In the genomic region with DNA sequence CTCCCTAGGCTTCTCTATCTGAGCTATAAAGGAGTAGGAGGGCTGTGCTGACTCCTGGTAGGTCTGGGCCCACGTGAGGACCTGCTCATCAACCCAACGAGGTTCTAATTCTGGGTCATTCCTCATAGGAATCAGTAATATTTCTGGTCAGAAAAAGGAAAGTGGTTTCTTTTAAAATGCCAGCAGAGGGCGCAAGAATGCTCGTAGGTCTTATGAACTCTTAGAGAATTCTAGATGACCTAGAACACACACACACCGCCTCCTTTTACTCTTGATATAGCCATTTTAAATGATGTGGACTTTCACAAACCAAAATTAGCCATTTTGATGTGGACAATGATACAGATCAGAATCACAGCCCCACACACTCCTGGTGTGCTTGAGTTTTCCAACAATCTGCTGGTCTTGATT, we compare ENCODE assay signal across 8 mouse cellular contexts. TPM values are rescaled to one million over a fixed set of nuclear protein-coding genes. Genes with fewer than 3 reads are reported as not detected.
DNase-seq lines count a peak whose midpoint lies in the region; ATAC-seq and TF ChIP-seq lines count a peak whose summit lies in the region.

No protein-coding gene starts in this region.

- peak overlapping the region; percentile 42; the same call in 1 of the 2 replicates for H3K27ac ChIP-seq in left cerebral cortex, adult 2 months
- H3K27ac ChIP-seq in embryonic facial prominence, embryonic 13.5 days, result no peak overlapping the region
- H3K27ac ChIP-seq in hindbrain, embryonic 14.5 days, result no peak overlapping the region
- no peak overlapping the region for H3K27ac ChIP-seq in lung, embryonic 14.5 days (ENCODE audit: low read depth)

- H3K4me1 ChIP-seq in embryonic facial prominence, embryonic 13.5 days, result peaks cover 27% of the 10 kb centered on the region
- H3K4me1 ChIP-seq in hindbrain, embryonic 14.5 days (replicated peaks; ENCODE audit: control insufficient read depth, insufficient read depth, low read length), result peaks cover 22% of the 10 kb centered on the region
- H3K4me1 ChIP-seq in lung, embryonic 14.5 days (ENCODE audit: insufficient read depth), result peaks cover 16% of the 10 kb centered on the region; the same call in 1 of the 2 replicates

- no peak overlapping the region for H3K9ac ChIP-seq in embryonic facial prominence, embryonic 13.5 days
- H3K9ac ChIP-seq in hindbrain, embryonic 14.5 days, result no peak overlapping the region
- H3K9ac ChIP-seq in lung, embryonic 14.5 days, result no peak overlapping the region

- peak; percentile 65 for TF ChIP-seq CTCF in left cerebral cortex, adult 2 months (IDR thresholded peaks at IDR 0.05)
- TF ChIP-seq CTCF in lung, embryonic 14.5 days (IDR thresholded peaks at IDR 0.05; ENCODE audit: low read depth), result peak; percentile 65

- peak overlapping the region; percentile 75 for H3K4me2 ChIP-seq in embryonic facial prominence, embryonic 13.5 days
- H3K4me2 ChIP-seq in hindbrain, embryonic 14.5 days (replicated peaks), result peak overlapping the region; percentile 68
- H3K4me2 ChIP-seq in lung, embryonic 14.5 days, result peak overlapping the region; percentile 92

- peak overlapping the region; percentile 26 for H3K4me3 ChIP-seq in left cerebral cortex, adult 2 months
- H3K4me3 ChIP-seq in embryonic facial prominence, embryonic 13.5 days, result no peak overlapping the region
- no peak overlapping the region for H3K4me3 ChIP-seq in hindbrain, embryonic 14.5 days (replicated peaks; ENCODE audit: low read length)
- H3K4me3 ChIP-seq in lung, embryonic 14.5 days (ENCODE audit: low read depth, low read length), result no peak overlapping the region

- no peak for ATAC-seq in embryonic facial prominence, embryonic 13.5 days (ENCODE audit: insufficient number of reproducible peaks, insufficient read depth, low FRiP score, low TSS enrichment, low read depth)
- no peak for ATAC-seq in hindbrain, embryonic 14.5 days (ENCODE audit: low FRiP score)
- ATAC-seq in lung, embryonic 14.5 days (ENCODE audit: insufficient read depth), result no peak
- no peak for ATAC-seq in frontal cortex, adult (ENCODE audit: low TSS enrichment)

- H3K36me3 ChIP-seq in embryonic facial prominence, embryonic 13.5 days, result no peaks in the 10 kb centered on the region
- no peaks in the 10 kb centered on the region for H3K36me3 ChIP-seq in hindbrain, embryonic 14.5 days (replicated peaks; ENCODE audit: control insufficient read depth, insufficient read depth)
- H3K36me3 ChIP-seq in lung, embryonic 14.5 days (ENCODE audit: insufficient read depth), result no peaks in the 10 kb centered on the region
- no peaks in the 10 kb centered on the region for H3K36me3 ChIP-seq in splenic B cell, adult 2 months (ENCODE audit: control insufficient read depth, insufficient read depth, low read length, poor library complexity, severe bottlenecking)

- no peak for DNase-seq in left cerebral cortex, adult 2 months (ENCODE audit: extremely low spot score in 1 of 2, low spot score in 2 of 2)
- no peak for DNase-seq in left cerebral cortex, postnatal 36 days (ENCODE audit: low spot score in 2 of 2)
- DNase-seq in R1 (ENCODE audit: low read depth, low spot score), result peak; percentile 77
- peak; percentile 84 for DNase-seq in hindbrain, embryonic 14.5 days (ENCODE audit: low spot score)
- DNase-seq in lung, embryonic 14.5 days, result peak; percentile 95
- DNase-seq in splenic B cell, adult 2 months (ENCODE audit: low read depth, low spot score), result peak; percentile 86

- no peaks in the 10 kb centered on the region for H3K9me3 ChIP-seq in embryonic facial prominence, embryonic 13.5 days
- no peaks in the 10 kb centered on the region for H3K9me3 ChIP-seq in hindbrain, embryonic 14.5 days (ENCODE audit: control insufficient read depth, low read length)
- H3K9me3 ChIP-seq in lung, embryonic 14.5 days (ENCODE audit: low read depth, low read length), result no peaks in the 10 kb centered on the region

- intact Hi-C loops in left cerebral cortex, adult 2 months (cut with DNase I), result loop anchor here (2.0 to 5.0 kb wide), 3 partner anchors 117 to 302 kb away; a partner anchor contains a TSS
- intact Hi-C loops in left cerebral cortex, postnatal 36 days (cut with DNase I), result loop anchor here (5.0 kb wide), 1 partner anchor 162 kb away; a partner anchor contains a TSS

- under 1% methylated on average over 5 of the region's 5 CpGs for whole genome bisulfite sequencing in embryonic facial prominence, embryonic 13.5 days
- 2% methylated on average over 5 of the region's 5 CpGs for WGBS in hindbrain, embryonic 14.5 days
- 5% methylated on average over 5 of the region's 5 CpGs for WGBS in lung, embryonic 14.5 days

- no peaks in the 10 kb centered on the region for H3K27me3 ChIP-seq in embryonic facial prominence, embryonic 13.5 days
- no peaks in the 10 kb centered on the region for H3K27me3 ChIP-seq in hindbrain, embryonic 14.5 days (ENCODE audit: control insufficient read depth, insufficient read depth, low read length)
- H3K27me3 ChIP-seq in lung, embryonic 14.5 days (ENCODE audit: insufficient read depth, low read length), result no peaks in the 10 kb centered on the region
- H3K27me3 ChIP-seq in splenic B cell, adult 2 months (ENCODE audit: control insufficient read depth, insufficient read depth, low read length, poor library complexity, severe bottlenecking), result no peaks in the 10 kb centered on the region

RNA-seq across cellular contexts. Expression of a gene that starts 42.7 kb away (rescaled TPM):
- total RNA-seq in left cerebral cortex, adult 2 months (2021), result 1 to 10 TPM; 3.3 to 3.8 TPM
- total RNA-seq in left cerebral cortex, postnatal 36 days (2021), result 1 to 10 TPM; 2.5 to 2.8 TPM
- polyA plus RNA-seq in embryonic facial prominence, embryonic 13.5 days (2015; fragmentation: Nextera tagmentation; extraction: Ambion mirVana), result 0.22 TPM in 1 of 2 replicates, not detected in the other
- polyA plus RNA-seq in hindbrain, embryonic 14.5 days (2014; fragmentation: Nextera tagmentation; extraction: Ambion mirVana), result 4.2 and 5.4 TPM in 2 replicates
- polyA plus RNA-seq in lung, embryonic 14.5 days (2014; fragmentation: Nextera tagmentation; extraction: Ambion mirVana), result 0.20 TPM in 2 replicates

RNA-seq across cellular contexts. Expression of a gene that starts 47.7 kb away (rescaled TPM):
- total RNA-seq in left cerebral cortex, adult 2 months (2021), result 100 to 1,000 TPM; 580 to 609 TPM
- total RNA-seq in left cerebral cortex, postnatal 36 days (2021), result 100 to 1,000 TPM; 590 to 647 TPM
- 211 and 213 TPM in 2 replicates for polyA plus RNA-seq in embryonic facial prominence, embryonic 13.5 days (2015; fragmentation: Nextera tagmentation; extraction: Ambion mirVana)
- 323 and 381 TPM in 2 replicates for polyA plus RNA-seq in hindbrain, embryonic 14.5 days (2014; fragmentation: Nextera tagmentation; extraction: Ambion mirVana)
- 248 and 257 TPM in 2 replicates for polyA plus RNA-seq in lung, embryonic 14.5 days (2014; fragmentation: Nextera tagmentation; extraction: Ambion mirVana)

RNA-seq across cellular contexts. Expression of a gene that starts 53.5 kb away (rescaled TPM):
- under 1 TPM in 1 of 2 experiments, not detected in 1; 0.09 TPM for total RNA-seq in left cerebral cortex, adult 2 months (2021)
- under 1 TPM; 0.30 to 0.34 TPM for total RNA-seq in left cerebral cortex, postnatal 36 days (2021)
- polyA plus RNA-seq in embryonic facial prominence, embryonic 13.5 days (2015; fragmentation: Nextera tagmentation; extraction: Ambion mirVana), result not detected in 2 replicates
- 0.43 and 0.51 TPM in 2 replicates for polyA plus RNA-seq in hindbrain, embryonic 14.5 days (2014; fragmentation: Nextera tagmentation; extraction: Ambion mirVana)
- polyA plus RNA-seq in lung, embryonic 14.5 days (2014; fragmentation: Nextera tagmentation; extraction: Ambion mirVana), result not detected in 2 replicates

Comparison
In these comparisons a context has a peak if more than half of its experiments do, and no peak if none do; other contexts are left out.
1. DNase-seq: peak in R1 (single experiment), hindbrain, embryonic 14.5 days (single experiment), lung, embryonic 14.5 days (single experiment) and splenic B cell, adult 2 months (single experiment); none in left cerebral cortex, adult 2 months (0 of 2) and left cerebral cortex, postnatal 36 days (0 of 2).
2. Peak in every context shown above with its lines, with median percentiles within 50 percentile points of each other: H3K4me2 ChIP-seq.